Mouse (Mus musculus) midbrain, embryonic 14.5 days (tissue): ENCODE measurements around the gene Ryr3. TPM values are rescaled to one million over a fixed set of nuclear protein-coding genes. Genes with fewer than 3 reads are reported as not detected.

Source experiments
- ATAC-seq: fragments of 200-750 bp; cut with Nextera tagmentation; 2 replicates; pipeline ENCODE4 v1.8.0; 2017; ENCODE audit warnings: moderate number of reproducible peaks, moderate library complexity; ENCODE audit not compliant: low FRiP score, low TSS enrichment
- DNase-seq: peaks from one replicate; pipeline ENCODE4 v3.0.0-alpha.2; 2015
- H3K27ac ChIP-seq: fragments of 300-500 bp; sonication (generic); replicated peaks from 2 replicates; pipeline ENCODE4 v1.5.1; 2014; ENCODE audit warnings: mild to moderate bottlenecking, low read depth, low read length, moderate library complexity
- H3K27me3 ChIP-seq: fragments of 300-500 bp; sonication (generic); 2 replicates; pipeline ENCODE4 v1.6.1; 2014; ENCODE audit warnings: low read length, control low read depth, mixed read lengths; ENCODE audit not compliant: control insufficient read depth, insufficient read depth
- H3K36me3 ChIP-seq: fragments of 300-500 bp; sonication (generic); 2 replicates; pipeline ENCODE4 v1.6.1; 2014; ENCODE audit warnings: low read length, control low read depth; ENCODE audit not compliant: control insufficient read depth, insufficient read depth
- H3K4me1 ChIP-seq: fragments of 300-500 bp; sonication (generic); 2 replicates; pipeline ENCODE4 v1.6.1; 2014; ENCODE audit warnings: mild to moderate bottlenecking, antibody characterized with exemption, low read length, control low read depth; ENCODE audit not compliant: control insufficient read depth, insufficient read depth
- H3K4me2 ChIP-seq: fragments of 300-500 bp; sonication (generic); 2 replicates; pipeline ENCODE4 v1.6.1; 2014; ENCODE audit warnings: mild to moderate bottlenecking, low read length, moderate library complexity
- H3K4me3 ChIP-seq: fragments of 300-500 bp; sonication (generic); replicated peaks from 2 replicates; pipeline ENCODE4 v1.5.1; 2014; ENCODE audit warnings: low read depth, low read length
- H3K9ac ChIP-seq: fragments of 300-500 bp; sonication (generic); replicated peaks from 2 replicates; pipeline ENCODE4 v1.6.1; 2014; ENCODE audit warnings: mild to moderate bottlenecking, low read length, moderate library complexity
- H3K9me3 ChIP-seq: fragments of 300-500 bp; sonication (generic); 2 replicates; pipeline ENCODE4 v1.6.1; 2016; ENCODE audit warnings: low read length, control low read depth, mixed read lengths; ENCODE audit not compliant: control insufficient read depth
- WGBS: fragments of 180-500 bp; shearing (Covaris S2); extraction: QIAGEN DNeasy Blood & Tissue Kit; methylation state at CpG from one replicate; pipeline ENCODE4 v1.1.7; 2014; 5-methylcytosine and 5-hydroxymethylcytosine counted together
- polyA plus RNA-seq: library from polyadenylated mRNA; unstranded; fragments of >200 nt; fragmentation: Nextera tagmentation; extraction: Ambion mirVana; gene quantifications from 2 replicates; pipeline ENCODE4 v1.2.1, GENCODE M21; 2014

Gene Ryr3
- polyA plus RNA-seq, 1 experiment from 2014 or later: 4.3 TPM

DNA sequence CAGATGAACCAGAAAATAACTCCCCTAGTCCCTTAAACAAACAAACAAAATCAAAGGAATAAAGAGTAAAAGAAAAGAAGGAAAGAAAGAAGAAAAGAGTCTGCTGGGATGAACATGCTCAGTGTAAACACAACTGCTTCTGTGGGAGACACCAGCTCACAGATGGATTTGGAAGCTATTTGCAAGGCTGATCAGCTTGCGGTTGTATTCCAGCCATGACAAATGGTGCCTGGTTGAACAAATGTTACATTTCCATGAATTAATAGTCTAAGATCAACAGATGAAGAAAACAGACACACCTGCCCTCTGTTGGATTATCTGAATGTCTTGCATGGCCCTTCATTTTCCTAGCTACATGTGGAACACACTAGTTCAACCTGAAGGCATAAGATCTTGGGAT lies 468.4 kb downstream of the Ryr3 start:
- 93% methylated on average over 1 of the region's 1 CpGs for WGBS

DNA sequence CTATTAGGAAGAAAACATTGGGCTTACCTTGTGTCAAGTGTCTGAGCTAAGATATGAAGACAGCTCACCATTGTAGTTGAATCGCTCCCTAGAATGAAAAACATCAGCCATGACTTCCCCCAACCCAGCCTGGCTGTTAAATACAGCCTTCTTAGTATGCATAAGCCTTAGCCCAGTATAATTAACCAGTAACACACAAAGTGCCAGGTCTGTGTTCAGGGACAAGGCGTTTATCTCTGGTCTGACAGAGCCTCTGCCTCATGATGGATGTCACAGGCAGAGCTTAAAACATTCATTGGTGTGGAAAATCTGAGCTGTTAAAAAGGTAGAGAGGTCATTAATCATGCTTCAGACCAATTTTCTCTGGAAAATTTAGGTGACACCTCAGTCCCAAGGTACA lies 484.0 kb downstream of the Ryr3 start:
- Histone ChIP-seq H3K9me3 (no peaks in the 10 kb centered on the region; the same call in 1 of the 2 replicates), H3K4me3 (no peak overlapping the region), H3K27ac (no peak overlapping the region), H3K4me1 (no peaks in the 10 kb centered on the region), H3K4me2 (no peak overlapping the region), H3K36me3 (no peaks in the 10 kb centered on the region), H3K9ac (no peak overlapping the region), H3K27me3 (no peaks in the 10 kb centered on the region)
- ATAC-seq (0 out of 2 replicates have a peak, but pooled peaks have one; percentile 43), DNase-seq (peak; percentile 12)
- 52% methylated on average over 2 of the region's 2 CpGs for WGBS

More for the DNA sequence above, 468.4 kb downstream of the Ryr3 start:
- Histone ChIP-seq H3K27ac (no peak overlapping the region), H3K4me1 (no peaks in the 10 kb centered on the region), H3K9me3 (no peaks in the 10 kb centered on the region; the same call in 1 of the 2 replicates), H3K4me3 (no peak overlapping the region), H3K36me3 (no peaks in the 10 kb centered on the region), H3K9ac (no peak overlapping the region), H3K4me2 (no peak overlapping the region), H3K27me3 (no peaks in the 10 kb centered on the region)
- no peak for DNase-seq
- ATAC-seq: no peak

DNA sequence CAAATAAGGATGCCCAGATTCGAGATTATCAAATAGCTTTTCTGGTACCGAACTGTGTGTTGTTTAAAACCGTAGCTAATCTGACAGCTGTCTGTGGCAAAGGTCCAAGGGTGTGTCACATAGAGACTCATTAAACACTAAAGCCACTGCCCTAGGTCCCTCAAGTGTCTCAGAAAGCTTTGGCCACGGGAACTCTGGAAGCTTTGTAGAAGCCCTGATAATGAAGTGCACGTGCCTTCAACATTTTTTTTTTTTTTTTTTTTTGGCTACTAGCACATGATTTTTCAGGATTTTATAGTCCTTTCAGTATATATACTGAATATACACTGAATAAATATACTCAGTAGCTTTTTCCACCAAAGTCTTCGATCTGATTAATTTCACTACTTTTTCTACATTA lies 489.1 kb downstream of the Ryr3 start:
- no peak overlapping the region for H3K9ac ChIP-seq
- no peaks in the 10 kb centered on the region for H3K9me3 ChIP-seq
- no peaks in the 10 kb centered on the region for H3K36me3 ChIP-seq
- 0 out of 2 replicates have a peak, but pooled peaks cover 3% of the 10 kb centered on the region for H3K4me1 ChIP-seq
- H3K27ac ChIP-seq: no peak overlapping the region
- H3K27me3 ChIP-seq: no peaks in the 10 kb centered on the region
- H3K4me3 ChIP-seq: no peak overlapping the region
- DNase-seq (peak; percentile 45), ATAC-seq (peak; percentile 22; the same call in 1 of the 2 replicates)
- WGBS: 36% methylated on average over 6 of the region's 6 CpGs
- no peak overlapping the region for H3K4me2 ChIP-seq

DNA sequence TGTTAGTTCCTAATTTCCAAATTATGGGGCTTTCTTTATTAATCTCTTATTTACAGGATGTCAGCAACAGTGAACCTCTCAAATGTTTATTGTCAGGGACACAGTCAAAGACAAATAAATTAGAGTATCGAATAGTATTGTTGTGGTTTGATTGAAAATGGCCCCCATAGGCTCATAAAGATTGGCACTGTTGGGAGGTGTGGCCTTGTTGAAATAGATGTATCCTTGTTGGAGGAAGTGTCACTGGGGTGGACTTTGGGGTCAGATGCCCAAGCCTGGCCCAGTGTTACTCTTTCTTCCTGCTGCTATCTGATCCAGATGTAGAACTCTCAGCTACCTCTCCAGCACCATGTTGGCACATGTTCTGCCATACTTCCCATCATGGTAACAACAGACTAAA lies 495.7 kb downstream of the Ryr3 start:
- Histone ChIP-seq H3K9ac (no peak overlapping the region), H3K27ac (no peak overlapping the region), H3K9me3 (no peaks in the 10 kb centered on the region), H3K36me3 (no peaks in the 10 kb centered on the region), H3K4me2 (no peak overlapping the region), H3K27me3 (no peaks in the 10 kb centered on the region), H3K4me3 (no peak overlapping the region), H3K4me1 (peaks cover 7% of the 10 kb centered on the region)
- 90% methylated on average over 1 of the region's 1 CpGs for WGBS
- DNase-seq: no peak
- no peak for ATAC-seq

DNA sequence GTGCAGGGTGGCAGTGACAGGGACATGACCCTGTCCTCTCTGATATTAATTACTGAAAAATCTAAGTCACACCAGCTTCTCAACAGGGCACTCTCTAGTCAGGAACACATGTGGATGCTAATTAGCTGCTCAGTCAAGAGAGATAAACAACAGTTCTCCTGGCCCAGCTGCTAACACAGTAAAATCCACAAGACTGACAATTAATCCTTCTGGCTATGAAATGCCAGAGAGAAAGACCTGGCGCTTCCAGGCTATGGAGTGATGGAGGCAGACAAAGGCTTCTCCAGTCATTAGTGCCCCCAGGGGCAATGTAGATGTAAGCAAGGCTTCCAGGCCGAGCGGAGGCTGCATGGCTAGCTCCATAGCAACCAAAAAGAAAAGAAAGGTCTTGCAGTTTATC lies 496.2 kb downstream of the Ryr3 start:
- 2% methylated on average over 3 of the region's 3 CpGs for WGBS
- Histone ChIP-seq H3K9ac (no peak overlapping the region), H3K36me3 (no peaks in the 10 kb centered on the region), H3K4me2 (no peak overlapping the region), H3K4me3 (no peak overlapping the region), H3K27ac (peak overlapping the region; percentile 72), H3K27me3 (no peaks in the 10 kb centered on the region), H3K9me3 (no peaks in the 10 kb centered on the region), H3K4me1 (peaks cover 7% of the 10 kb centered on the region)
- peak; percentile 71 for ATAC-seq
- DNase-seq: peak; percentile 78

DNA sequence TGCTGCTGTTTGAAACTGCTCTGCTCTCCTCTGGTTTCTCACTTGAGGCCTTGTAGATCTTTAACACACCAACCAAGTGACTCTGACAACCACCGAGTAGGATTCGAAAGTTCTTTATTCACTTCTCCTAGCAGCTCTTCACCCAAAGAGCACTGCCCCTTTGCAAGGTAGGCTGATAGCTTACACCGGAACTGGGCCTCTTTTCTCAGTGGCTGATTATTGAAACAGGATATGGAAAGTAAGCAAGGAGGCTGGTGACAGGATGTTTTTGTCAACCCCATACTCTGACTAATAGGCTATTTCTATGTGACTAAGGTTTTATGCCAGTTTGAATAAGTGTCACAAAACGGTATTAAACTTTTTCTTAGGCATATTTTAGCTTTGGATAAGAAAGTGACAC lies 502.2 kb downstream of the Ryr3 start:
- DNase-seq (no peak), ATAC-seq (no peak)
- Histone ChIP-seq H3K4me2 (no peak overlapping the region), H3K27ac (no peak overlapping the region), H3K4me1 (no peaks in the 10 kb centered on the region), H3K4me3 (no peak overlapping the region), H3K9me3 (no peaks in the 10 kb centered on the region), H3K9ac (no peak overlapping the region), H3K36me3 (no peaks in the 10 kb centered on the region), H3K27me3 (no peaks in the 10 kb centered on the region)
- WGBS: 86% methylated on average over 4 of the region's 4 CpGs

DNA sequence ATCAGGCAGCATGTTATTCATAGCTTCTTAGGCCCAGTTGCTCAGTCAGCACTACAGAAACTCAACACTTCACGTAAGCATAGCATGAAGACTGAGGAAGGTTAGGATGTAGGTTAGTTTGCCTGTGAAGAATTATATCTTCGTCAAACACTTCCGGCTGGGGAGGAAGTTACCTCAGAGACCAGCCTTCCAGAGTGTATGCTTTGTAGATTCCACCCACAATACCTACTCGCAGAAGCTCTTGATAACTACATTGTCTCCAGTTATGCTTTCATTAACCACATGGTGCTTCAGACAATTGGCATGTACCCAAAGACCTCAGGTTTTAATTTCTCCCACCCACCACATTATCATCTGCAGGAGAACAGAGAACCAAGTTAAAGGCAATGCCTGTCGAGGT lies 535.1 kb downstream of the Ryr3 start:
- no peak overlapping the region for H3K4me3 ChIP-seq
- H3K9ac ChIP-seq: no peak overlapping the region
- H3K36me3 ChIP-seq: no peaks in the 10 kb centered on the region
- no peaks in the 10 kb centered on the region for H3K9me3 ChIP-seq
- no peaks in the 10 kb centered on the region for H3K27me3 ChIP-seq
- WGBS: 84% methylated on average over 5 of the region's 5 CpGs
- H3K4me1 ChIP-seq: no peaks in the 10 kb centered on the region
- ATAC-seq: no peak
- H3K4me2 ChIP-seq: no peak overlapping the region
- no peak overlapping the region for H3K27ac ChIP-seq
- no peak for DNase-seq

DNA sequence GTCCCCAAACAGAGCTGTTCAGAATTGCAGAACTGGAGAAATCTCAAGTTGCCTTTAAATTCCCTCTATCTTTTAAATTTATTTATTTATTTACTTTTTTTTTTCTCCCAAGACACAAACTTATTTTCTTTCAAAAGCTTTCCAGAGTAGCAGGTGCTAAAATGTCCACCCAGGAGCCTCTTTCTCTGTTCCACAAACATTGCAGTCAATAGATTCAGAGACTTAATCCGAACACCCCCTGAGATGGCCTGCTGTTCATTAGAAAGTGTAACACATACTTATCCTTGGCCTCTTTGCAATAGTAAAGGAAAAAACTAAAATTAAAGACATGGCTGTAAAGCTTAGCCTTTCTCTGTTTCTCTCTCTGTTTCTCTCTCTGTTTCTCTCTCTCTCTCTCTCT lies 539.6 kb downstream of the Ryr3 start:
- Histone ChIP-seq H3K36me3 (no peaks in the 10 kb centered on the region), H3K27ac (no peak overlapping the region), H3K4me3 (no peak overlapping the region), H3K9ac (no peak overlapping the region), H3K4me2 (no peak overlapping the region), H3K4me1 (no peaks in the 10 kb centered on the region), H3K9me3 (no peaks in the 10 kb centered on the region), H3K27me3 (no peaks in the 10 kb centered on the region)
- 23% methylated on average over 1 of the region's 1 CpGs for WGBS
- ATAC-seq: no peak
- no peak for DNase-seq

DNA sequence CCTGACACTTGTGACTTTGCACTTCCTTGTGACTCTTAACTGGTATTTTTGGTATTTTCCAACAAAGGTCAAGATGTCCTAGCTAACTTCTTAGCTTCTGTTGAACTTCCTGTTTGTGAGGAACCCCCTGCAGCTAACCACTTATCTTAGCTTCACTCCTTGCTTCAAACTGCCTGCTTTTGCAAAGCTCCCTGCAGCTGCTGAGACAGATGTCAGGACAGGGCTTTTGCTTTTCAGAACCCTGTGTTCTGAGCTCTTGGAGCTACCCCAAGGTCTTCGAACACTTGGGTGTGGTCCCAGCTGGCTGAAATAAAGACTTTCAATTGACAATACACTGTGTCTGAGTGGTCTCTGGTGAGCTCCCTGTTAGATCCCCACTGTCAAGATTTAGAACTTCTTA lies 540.2 kb downstream of the Ryr3 start:
- ATAC-seq (no peak), DNase-seq (no peak)
- Histone ChIP-seq H3K4me1 (no peaks in the 10 kb centered on the region), H3K4me2 (no peak overlapping the region), H3K9me3 (no peaks in the 10 kb centered on the region), H3K4me3 (no peak overlapping the region), H3K9ac (no peak overlapping the region), H3K27ac (no peak overlapping the region), H3K27me3 (no peaks in the 10 kb centered on the region), H3K36me3 (no peaks in the 10 kb centered on the region)
- 43% methylated on average over 1 of the region's 1 CpGs for WGBS
